Mouse (Mus musculus): Measurements from ENCODE around the gene Hoxd3. TPM values are rescaled to one million over a fixed set of nuclear protein-coding genes. Genes with fewer than 3 reads are reported as not detected.

The Hoxd3 gene
- polyA plus RNA-seq, 1 experiment from 2014 or later = 2.4 TPM

DNA sequence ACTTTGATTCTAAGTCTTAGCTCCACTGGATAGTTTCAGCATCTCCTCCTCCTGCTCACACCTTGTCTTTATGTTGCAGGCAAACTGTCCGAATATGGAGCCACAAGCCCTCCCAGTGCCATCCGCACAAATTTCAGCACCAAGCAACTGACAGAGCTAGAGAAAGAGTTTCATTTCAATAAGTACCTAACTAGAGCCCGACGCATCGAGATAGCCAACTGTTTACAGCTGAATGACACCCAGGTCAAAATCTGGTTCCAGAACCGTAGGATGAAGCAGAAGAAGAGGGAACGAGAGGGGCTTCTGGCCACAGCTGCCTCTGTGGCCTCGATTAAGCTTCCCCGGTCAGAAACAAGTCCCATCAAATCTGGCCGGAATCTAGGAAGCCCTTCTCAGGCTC lies 52.2 kb downstream of the Hoxd3 start:
- H3K27me3 ChIP-seq = peaks cover 76% of the 10 kb centered on the region
- ATAC-seq (ENCODE audit: insufficient number of reproducible peaks, insufficient read depth, low FRiP score, low TSS enrichment) = no peak
- H3K36me3 ChIP-seq = no peaks in the 10 kb centered on the region
- H3K27ac ChIP-seq = no peak overlapping the region
- peaks cover 15% of the 10 kb centered on the region for H3K4me1 ChIP-seq
- H3K9ac ChIP-seq = no peak overlapping the region
- H3K4me2 ChIP-seq (replicated peaks) = 0 out of 2 replicates have a peak overlapping the region, but pooled peaks have one; percentile 91
- 43% methylated on average over 10 of the region's 10 CpGs for WGBS
- H3K4me3 ChIP-seq = peak overlapping the region; percentile 47; the same call in 1 of the 2 replicates
- no peaks in the 10 kb centered on the region for H3K9me3 ChIP-seq

DNA sequence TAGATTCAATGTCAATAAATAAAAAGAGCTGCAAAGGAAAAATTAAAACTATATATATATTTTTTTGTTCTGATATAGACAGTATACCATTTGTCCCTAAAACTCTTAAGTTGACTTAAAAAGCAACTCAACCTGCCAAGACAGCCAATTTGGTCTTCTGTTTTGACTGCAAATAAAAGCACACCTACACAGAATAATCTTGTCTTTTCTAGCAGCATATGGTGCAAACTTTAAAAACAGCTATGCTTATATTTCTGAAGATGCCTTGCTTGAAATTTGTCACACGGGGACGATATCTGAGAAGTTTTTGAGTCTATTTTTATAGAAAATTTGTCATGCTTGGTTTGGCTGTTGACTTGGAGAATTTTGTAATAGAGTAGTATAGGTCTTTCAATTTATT lies 62.6 kb downstream of the Hoxd3 start:
- Histone ChIP-seq H3K4me2 (replicated peaks) (no peak overlapping the region), H3K4me1 (no peaks in the 10 kb centered on the region), H3K9ac (no peak overlapping the region), H3K9me3 (no peaks in the 10 kb centered on the region), H3K4me3 (no peak overlapping the region), H3K36me3 (no peaks in the 10 kb centered on the region), H3K27me3 (peaks cover 7% of the 10 kb centered on the region; the same call in 1 of the 2 replicates), H3K27ac (no peak overlapping the region)
- ATAC-seq (ENCODE audit: insufficient number of reproducible peaks, insufficient read depth, low FRiP score, low TSS enrichment) = no peak
- WGBS = 90% methylated on average over 2 of the region's 2 CpGs

DNA sequence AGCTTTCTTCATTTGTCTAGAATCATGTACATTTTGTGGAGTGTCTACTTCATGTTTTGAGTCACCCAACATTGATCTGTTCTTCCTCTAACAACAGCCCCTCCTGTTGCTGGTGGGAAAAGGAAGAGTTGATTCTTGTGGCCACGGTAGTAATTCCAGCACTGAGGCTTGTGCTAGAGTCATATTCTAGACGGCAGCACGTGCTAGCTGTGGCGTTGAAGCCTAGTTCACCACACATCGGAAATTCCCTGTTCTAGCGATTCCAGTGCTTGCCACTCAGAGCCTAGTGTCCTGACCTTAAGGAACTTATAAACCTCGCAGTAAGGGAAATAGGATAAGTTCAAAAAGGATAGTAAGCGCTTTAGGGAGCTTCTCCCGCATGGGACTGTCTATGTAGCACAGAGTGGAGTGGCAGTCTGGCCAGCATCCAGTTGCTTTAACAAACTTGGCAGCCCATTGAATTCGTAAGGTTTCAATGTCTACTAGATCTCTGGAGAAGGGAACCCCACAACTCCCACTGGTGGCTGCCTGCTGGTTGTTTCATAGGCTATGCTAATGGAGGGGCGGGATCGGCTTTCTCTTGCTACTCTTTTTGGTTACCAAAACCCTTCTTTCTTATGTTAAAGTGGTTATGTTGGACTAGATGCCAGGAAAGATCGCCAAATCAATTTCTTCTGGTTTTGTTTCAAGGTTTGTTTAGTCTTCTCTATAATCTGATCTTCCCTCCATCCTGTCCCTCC lies 66.0 kb downstream of the Hoxd3 start:
- Histone ChIP-seq H3K9me3 (no peaks in the 10 kb centered on the region), H3K4me3 (no peak overlapping the region), H3K9ac (no peak overlapping the region), H3K27ac (no peak overlapping the region), H3K36me3 (no peaks in the 10 kb centered on the region), H3K4me2 (replicated peaks) (no peak overlapping the region), H3K27me3 (0 out of 2 replicates have a peak, but pooled peaks cover 4% of the 10 kb centered on the region), H3K4me1 (peaks cover 4% of the 10 kb centered on the region; the same call in 1 of the 2 replicates)
- WGBS = 69% methylated on average over 13 of the region's 13 CpGs
- ATAC-seq (ENCODE audit: insufficient number of reproducible peaks, insufficient read depth, low FRiP score, low TSS enrichment) = no peak

DNA sequence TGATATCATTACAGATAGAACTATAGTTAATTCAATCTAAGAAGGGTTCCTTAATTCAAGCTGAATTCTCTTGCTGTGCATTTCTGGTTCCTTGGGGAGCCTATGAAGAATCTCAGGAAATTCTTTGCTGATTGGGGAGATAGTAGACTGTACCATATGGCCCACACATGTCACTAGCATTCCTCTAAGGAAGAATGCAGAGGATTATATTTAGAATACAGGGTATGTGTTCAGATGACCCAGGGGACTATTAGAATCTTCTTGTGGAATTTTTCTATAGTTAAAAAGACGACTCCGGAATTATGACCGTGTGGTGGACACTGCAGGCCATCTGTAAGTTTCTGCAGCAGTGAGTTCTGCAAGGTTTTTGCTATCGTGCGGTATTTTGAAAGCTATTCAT lies 69.7 kb downstream of the Hoxd3 start:
- no peak overlapping the region for H3K27ac ChIP-seq
- H3K4me3 ChIP-seq = no peak overlapping the region
- H3K27me3 ChIP-seq = 0 out of 2 replicates have a peak, but pooled peaks cover 4% of the 10 kb centered on the region
- H3K4me1 ChIP-seq = peaks cover 4% of the 10 kb centered on the region; the same call in 1 of the 2 replicates
- no peaks in the 10 kb centered on the region for H3K9me3 ChIP-seq
- whole genome bisulfite sequencing = 60% methylated on average over 5 of the region's 5 CpGs
- no peak for ATAC-seq (ENCODE audit: insufficient number of reproducible peaks, insufficient read depth, low FRiP score, low TSS enrichment)
- no peaks in the 10 kb centered on the region for H3K36me3 ChIP-seq
- H3K4me2 ChIP-seq (replicated peaks) = no peak overlapping the region
- no peak overlapping the region for H3K9ac ChIP-seq

DNA sequence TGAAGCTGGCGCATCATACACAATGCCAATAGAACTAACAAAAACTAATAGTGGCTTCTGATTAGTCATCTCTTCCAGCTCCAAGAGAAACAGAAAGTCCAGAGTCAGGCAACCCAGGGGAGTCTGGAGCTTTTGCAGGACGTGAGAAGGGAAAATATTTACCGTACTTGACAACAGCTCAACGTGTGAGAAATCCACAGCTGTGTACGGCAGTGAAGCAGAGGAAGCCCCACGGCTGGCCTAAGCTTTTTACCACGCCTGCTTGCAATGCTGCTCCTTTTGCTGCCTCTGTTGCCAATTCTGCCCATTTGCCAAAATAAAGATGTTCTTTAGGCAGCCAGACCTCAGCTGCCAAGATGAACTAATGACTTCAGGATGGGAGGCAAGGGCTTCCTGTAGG lies 83.8 kb downstream of the Hoxd3 start:
- H3K4me2 ChIP-seq (replicated peaks) = no peak overlapping the region
- H3K4me1 ChIP-seq = no peaks in the 10 kb centered on the region
- H3K9ac ChIP-seq = no peak overlapping the region
- ATAC-seq (ENCODE audit: insufficient number of reproducible peaks, insufficient read depth, low FRiP score, low TSS enrichment) = no peak
- no peak overlapping the region for H3K27ac ChIP-seq
- H3K4me3 ChIP-seq = no peak overlapping the region
- no peaks in the 10 kb centered on the region for H3K36me3 ChIP-seq
- no peaks in the 10 kb centered on the region for H3K9me3 ChIP-seq
- H3K27me3 ChIP-seq = no peaks in the 10 kb centered on the region
- 48% methylated on average over 7 of the region's 7 CpGs for WGBS

MicroRNAs encoded within 50 kb of the gene (microRNA counts, 519-probe panel; counts per million panel counts)
- 460 counts per million, percentile 65 among the panel's probes with 10 or more counts for microRNA mmu-miR-10b

Small RNA genes lying within 50 kb of the gene (microRNA-seq; reads per million reads assigned to microRNA genes)
- not detected for gene Gm44463
- gene Mir10b = 1,207 reads per million, percentile 79 among the genes with 10 or more reads in this experiment

Other genes starting within 250 kb of the Hoxd3 start
- gene Lnpk, start 132.5 kb upstream of the Hoxd3 start, polyA plus RNA-seq (2016; fragmentation: Nextera tagmentation; extraction: Ambion mirVana) = 40.0 and 40.1 TPM in 2 replicates
- gene Evx2, start 52.4 kb upstream of the Hoxd3 start, polyA plus RNA-seq (2016; fragmentation: Nextera tagmentation; extraction: Ambion mirVana) = 0.06 TPM in 1 of 2 replicates, not detected in the other
- not detected in 2 replicates for gene Hoxd13, start 43.6 kb upstream of the Hoxd3 start, polyA plus RNA-seq (2016; fragmentation: Nextera tagmentation; extraction: Ambion mirVana)
- gene Hoxd12, start 36.9 kb upstream of the Hoxd3 start, polyA plus RNA-seq (2016; fragmentation: Nextera tagmentation; extraction: Ambion mirVana) = 0.11 TPM in 1 of 2 replicates, not detected in the other
- not detected in 2 replicates for gene Hoxd11, start 32.4 kb upstream of the Hoxd3 start, polyA plus RNA-seq (2016; fragmentation: Nextera tagmentation; extraction: Ambion mirVana)
- gene Hoxd10, start 20.0 kb upstream of the Hoxd3 start, polyA plus RNA-seq (2016; fragmentation: Nextera tagmentation; extraction: Ambion mirVana) = not detected in 2 replicates
- gene Hoxd9, start 14.2 kb upstream of the Hoxd3 start, polyA plus RNA-seq (2016; fragmentation: Nextera tagmentation; extraction: Ambion mirVana) = 0.37 and 0.72 TPM in 2 replicates
- 1.6 and 2.6 TPM in 2 replicates for gene Hoxd8, start 7.3 kb upstream of the Hoxd3 start, polyA plus RNA-seq (2016; fragmentation: Nextera tagmentation; extraction: Ambion mirVana)
- gene Hoxd4, start within 50 bp of the Hoxd3 start, polyA plus RNA-seq (2016; fragmentation: Nextera tagmentation; extraction: Ambion mirVana) = 0.14 and 0.25 TPM in 2 replicates
- 0.13 TPM in 1 of 2 replicates, not detected in the other for gene Gm28230, start 14.8 kb downstream of the Hoxd3 start, polyA plus RNA-seq (2016; fragmentation: Nextera tagmentation; extraction: Ambion mirVana)
- gene Hoxd1, start 51.1 kb downstream of the Hoxd3 start, polyA plus RNA-seq (2016; fragmentation: Nextera tagmentation; extraction: Ambion mirVana) = 11.8 and 11.9 TPM in 2 replicates
- 129 and 130 TPM in 2 replicates for gene Mtx2, start 113.9 kb downstream of the Hoxd3 start, polyA plus RNA-seq (2016; fragmentation: Nextera tagmentation; extraction: Ambion mirVana)